Mouse (Mus musculus) brain, embryonic 14.5 days (tissue): Measurements from ENCODE around the gene AK157302. TPM values are rescaled to one million over a fixed set of nuclear protein-coding genes. Genes with fewer than 3 reads are reported as not detected.
"Not testable (repeated sequence)": the region's sequence is repeated elsewhere in the genome, so short reads cannot be mapped to it uniquely, and the experiment has no call there.

Source experiments
- DNase-seq: peaks from one replicate; pipeline ENCODE4 v3.0.0-alpha.2; 2011; ENCODE audit warnings: low read depth
- CTCF ChIP-seq: fragments of 200-500 bp; IDR thresholded peaks from 2 replicates; pipeline ENCODE4 v1.5.1; 2012; ENCODE audit warnings: inconsistent platforms, mild to moderate bottlenecking, moderate library complexity, borderline replicate concordance; ENCODE audit not compliant: insufficient read depth, insufficient read length; ENCODE audit errors: extremely low read depth
- POLR2A ChIP-seq: fragments of 200-500 bp; IDR thresholded peaks from 2 replicates; pipeline ENCODE4 v1.6.1; 2012; ENCODE audit warnings: mild to moderate bottlenecking, inconsistent platforms, borderline replicate concordance; ENCODE audit not compliant: poor library complexity, insufficient read depth, insufficient read length, severe bottlenecking; ENCODE audit errors: extremely low read depth
- polyA plus RNA-seq: library from polyadenylated mRNA; depleted of rRNA; stranded (reverse); fragments of >200 nt; gene quantifications from 2 replicates; pipeline ENCODE4 v1.2.3, GENCODE M21; 2012; rRNA removed

The AK157302 gene
- polyA plus RNA-seq, 1 experiment: 0.55 TPM

GRCm38 (mm10) chr13:21478759-21479670 lies 16.0 kb upstream of the AK157302 start, which contains the start of the genes Zkscan4 and Gm10065:
Zkscan4 (plus strand) TSS chr13:21478907.
Gm10065 (minus strand) TSS chr13:21479441.
- peak; percentile 93 for DNase-seq
- TF ChIP-seq POLR2A: peak; percentile 5; the same call in 1 of the 2 replicates

GRCm38 (mm10) chr13:21486881-21487280 lies 8.1 kb upstream of the AK157302 start:
- DNase-seq: no peak
- TF ChIP-seq CTCF: no peak
- no peak for TF ChIP-seq POLR2A

GRCm38 (mm10) chr13:21492847-21493246 lies 2.2 kb upstream of the AK157302 start:
- no peak for DNase-seq
- no peak for TF ChIP-seq CTCF
- TF ChIP-seq POLR2A: no peak

GRCm38 (mm10) chr13:21501182-21501581 lies 6.2 kb downstream of the AK157302 start, which contains the start of gene Gm11273:
Gm11273 (minus strand) TSS chr13:21501418.
- DNase-seq: not testable (repeated sequence)

- no peak for DNase-seq
- TF ChIP-seq CTCF: no peak
- TF ChIP-seq POLR2A: no peak
Observed at GRCm38 (mm10) chr13:21502296-21502695, 7.3 kb downstream of the AK157302 start.

- peak; percentile 95 for DNase-seq
- no peak for TF ChIP-seq POLR2A
- TF ChIP-seq CTCF: no peak
Observed at GRCm38 (mm10) chr13:21506221-21506649, 11.2 kb downstream of the AK157302 start.

- DNase-seq: peak; percentile 11
- TF ChIP-seq POLR2A (no peak), CTCF (no peak)
Observed at GRCm38 (mm10) chr13:21530136-21530535, 35.1 kb downstream of the AK157302 start.

- peak; percentile 96 for DNase-seq
- TF ChIP-seq CTCF (no peak), POLR2A (peak; percentile 67)
Observed at GRCm38 (mm10) chr13:21530781-21531201, 35.8 kb downstream of the AK157302 start, which contains the start of gene Zkscan8. Zkscan8 (minus strand) TSS chr13:21531120.

- no peak for DNase-seq
Observed at GRCm38 (mm10) chr13:21542708-21543107, 47.7 kb downstream of the AK157302 start, which contains the start of gene Olfr1366. Olfr1366 (minus strand) TSS chr13:21542808.

More at GRCm38 (mm10) chr13:21542708-21543107, 47.7 kb downstream of the AK157302 start, which contains the start of gene Olfr1366:
- TF ChIP-seq POLR2A (no peak), CTCF (no peak)

Other genes with a start within 250 kb of the AK157302 start
- gene Gpx5, start 202.5 kb upstream of the AK157302 start, polyA plus RNA-seq: 0.08 TPM in 2 replicates
- gene Gpx6, start 183.1 kb upstream of the AK157302 start, polyA plus RNA-seq: 0.11 TPM in 1 of 2 replicates, not detected in the other
- not detected in 2 replicates for gene Olfr1367, start 148.3 kb upstream of the AK157302 start, polyA plus RNA-seq
- gene Zscan12, start 132.4 kb upstream of the AK157302 start, polyA plus RNA-seq: 9.5 and 10.2 TPM in 2 replicates
- gene Zkscan3, start 92.5 kb upstream of the AK157302 start, polyA plus RNA-seq: 70.2 and 89.7 TPM in 2 replicates
- gene Pgbd1, start 54.2 kb upstream of the AK157302 start, polyA plus RNA-seq: 4.1 and 4.9 TPM in 2 replicates
- gene Zscan26, start 41.5 kb upstream of the AK157302 start, polyA plus RNA-seq: 35.6 and 36.7 TPM in 2 replicates
- 1.2 TPM in 2 replicates for gene Nkapl, start 26.7 kb upstream of the AK157302 start, polyA plus RNA-seq
- gene Zkscan4, start 16.3 kb upstream of the AK157302 start, polyA plus RNA-seq: 4.7 and 5.7 TPM in 2 replicates
- gene Gm10065, start 15.8 kb upstream of the AK157302 start, polyA plus RNA-seq: not detected in 2 replicates
- gene Gm11273, start 6.2 kb downstream of the AK157302 start, polyA plus RNA-seq: 7.3 and 7.5 TPM in 2 replicates
- 11.4 and 12.0 TPM in 2 replicates for gene Zkscan8, start 35.9 kb downstream of the AK157302 start, polyA plus RNA-seq
- gene Olfr1366, start 47.6 kb downstream of the AK157302 start, polyA plus RNA-seq: not detected in 2 replicates
- gene Olfr1535, start 64.7 kb downstream of the AK157302 start, polyA plus RNA-seq: not detected in 2 replicates
- not detected in 2 replicates for gene Olfr1364, start 86.5 kb downstream of the AK157302 start, polyA plus RNA-seq
- not detected in 2 replicates for gene Olfr1362, start 118.8 kb downstream of the AK157302 start, polyA plus RNA-seq
- not detected in 2 replicates for gene Olfr11, start 147.3 kb downstream of the AK157302 start, polyA plus RNA-seq
- not detected in 2 replicates for gene Olfr1361, start 168.2 kb downstream of the AK157302 start, polyA plus RNA-seq
- gene Olfr1360, start 182.2 kb downstream of the AK157302 start, polyA plus RNA-seq: not detected in 2 replicates
- not detected in 2 replicates for gene Olfr1359, start 202.9 kb downstream of the AK157302 start, polyA plus RNA-seq
- gene Hist1h2bl, start 220.9 kb downstream of the AK157302 start, polyA plus RNA-seq: 11.3 and 14.5 TPM in 2 replicates
- 14.3 and 24.3 TPM in 2 replicates for gene Hist1h2ai, start 221.2 kb downstream of the AK157302 start, polyA plus RNA-seq
- gene Hist1h3h, start 222.4 kb downstream of the AK157302 start, polyA plus RNA-seq: 39.0 and 49.4 TPM in 2 replicates
- gene Hist1h2bm, start 226.8 kb downstream of the AK157302 start, polyA plus RNA-seq: 17.0 and 18.2 TPM in 2 replicates
- 17.8 and 19.9 TPM in 2 replicates for gene Hist1h4j, start 239.8 kb downstream of the AK157302 start, polyA plus RNA-seq